Mouse (Mus musculus): ENCODE measurements around the gene Ppp1r17.

DNA sequence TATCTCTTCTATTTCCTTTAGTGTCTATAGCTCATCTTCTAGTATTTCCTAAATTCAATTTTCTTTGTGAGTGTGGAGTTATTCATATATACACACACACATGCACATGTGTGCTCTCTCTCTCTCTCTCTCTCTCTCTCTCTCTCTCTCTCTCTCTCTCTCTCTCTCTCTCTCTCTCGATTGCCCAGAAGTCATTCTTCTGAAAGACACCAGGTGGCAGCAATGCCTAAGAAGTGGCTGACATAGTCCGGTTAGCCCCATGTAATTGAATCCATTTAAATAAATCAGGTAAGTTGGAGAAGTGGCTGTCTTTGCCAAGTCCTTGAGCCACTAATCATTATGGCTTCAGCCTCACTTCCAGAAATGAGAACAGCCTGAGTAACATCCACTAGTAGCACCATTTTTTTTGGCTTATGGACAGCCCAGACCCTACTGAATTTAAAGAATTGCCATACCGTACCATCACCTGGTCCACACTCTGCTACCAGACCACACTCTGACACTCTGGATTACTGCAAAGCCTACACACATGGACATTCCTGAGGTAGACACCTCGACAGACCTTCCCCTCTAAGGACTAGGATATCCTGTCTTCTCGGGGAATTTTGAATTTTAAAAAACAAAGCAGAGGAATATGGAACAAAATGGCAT is 49.5 kb downstream of the Ppp1r17 start:
- TF ChIP-seq CTCF (IDR thresholded peaks at IDR 0.05; ENCODE audit: low read depth, low read length) (no peak), POLR2A (IDR thresholded peaks at IDR 0.05; ENCODE audit: insufficient read depth, low read length) (no peak), EP300 (IDR thresholded peaks at IDR 0.05; ENCODE audit: insufficient read depth, low read depth, low read length) (no peak)
